Mouse (Mus musculus) heart, postnatal 4 days (tissue): ENCODE measurements around the gene Gm7257. TPM values are rescaled to one million over a fixed set of nuclear protein-coding genes. Genes with fewer than 3 reads are reported as not detected.

Experiments
- DNase-seq: peaks from one replicate; pipeline ENCODE4 v3.0.0; 2021
- total RNA-seq, 2 experiments: library from RNA; stranded (reverse); gene quantifications; 2 replicates each; pipeline ENCODE4 v1.2.3; 2021

The Gm7257 gene
- not detected for total RNA-seq

GRCm38 (mm10) chr9:36431584-36431983, at the start of gene Gm7257:
Gene Gm7257, plus strand, starts transcription at chr9:36431884.
- no peak for DNase-seq

- no peak for DNase-seq
These were observed 28.7 kb upstream of the Gm7257 start for GRCm38 (mm10) chr9:36402991-36403390.

GRCm38 (mm10) chr9:36435051-36435764, 3.5 kb downstream of the Gm7257 start:
- DNase-seq = peak; percentile 8

GRCm38 (mm10) chr9:36475338-36475737, 43.7 kb downstream of the Gm7257 start, which contains the start of gene Gm9513:
Gene Gm9513, plus strand, starts transcription at chr9:36475638.
- DNase-seq = no peak

Other genes with a start within 250 kb of the Gm7257 start
- not detected for gene Gm9513, start 43.8 kb downstream of the Gm7257 start, total RNA-seq
- not detected for gene Gm5615, start 110.1 kb downstream of the Gm7257 start, total RNA-seq
- not detected for gene Gm17689, start 150.8 kb downstream of the Gm7257 start, total RNA-seq
- gene A630095E13Rik, start 211.5 kb downstream of the Gm7257 start, total RNA-seq = not detected